Mouse (Mus musculus) liver, embryonic 12.5 days (tissue): ENCODE results near the gene Foxk1. TPM values are rescaled to one million over a fixed set of nuclear protein-coding genes. Genes with fewer than 3 reads are reported as not detected.

Source experiments
- ATAC-seq: fragments of 200-750 bp; cut with Nextera tagmentation; 2 replicates; pipeline ENCODE4 v1.8.0; 2017; ENCODE audit warnings: moderate number of reproducible peaks, mild to moderate bottlenecking, moderate library complexity
- H3K27ac ChIP-seq: fragments of 300-500 bp; sonication (generic); 2 replicates; pipeline ENCODE4 v1.5.1; 2016; ENCODE audit warnings: mild to moderate bottlenecking
- H3K27me3 ChIP-seq: fragments of 300-500 bp; sonication (generic); replicated peaks from 2 replicates; pipeline ENCODE4 v1.6.1; 2016; ENCODE audit warnings: mild to moderate bottlenecking, moderate library complexity
- H3K36me3 ChIP-seq: fragments of 300-500 bp; sonication (generic); 2 replicates; pipeline ENCODE4 v1.6.1; 2016; ENCODE audit warnings: mild to moderate bottlenecking, moderate library complexity
- H3K4me1 ChIP-seq: fragments of 300-500 bp; sonication (generic); 2 replicates; pipeline ENCODE4 v1.6.1; 2016
- H3K4me2 ChIP-seq: fragments of 300-500 bp; sonication (generic); 2 replicates; pipeline ENCODE4 v1.6.1; 2016; ENCODE audit warnings: mild to moderate bottlenecking, moderate library complexity
- H3K4me3 ChIP-seq: fragments of 300-500 bp; sonication (generic); 2 replicates; pipeline ENCODE4 v1.5.1; 2016; ENCODE audit warnings: mild to moderate bottlenecking, moderate library complexity
- H3K9ac ChIP-seq: fragments of 300-500 bp; sonication (generic); 2 replicates; pipeline ENCODE4 v1.6.1; 2016; ENCODE audit warnings: mild to moderate bottlenecking, moderate library complexity
- H3K9me3 ChIP-seq: fragments of 300-500 bp; sonication (generic); replicated peaks from 2 replicates; pipeline ENCODE4 v1.6.1; 2016; ENCODE audit warnings: mild to moderate bottlenecking, moderate library complexity
- WGBS: fragments of 180-500 bp; shearing (Covaris S2); methylation state at CpG from one replicate; pipeline ENCODE4 v1.1.7; 2016; ENCODE audit not compliant: insufficient replicate concordance; 5-methylcytosine and 5-hydroxymethylcytosine counted together
- polyA plus RNA-seq: library from polyadenylated mRNA; unstranded; fragments of >200 nt; fragmentation: Nextera tagmentation; extraction: Ambion mirVana; gene quantifications from 2 replicates; pipeline ENCODE4 v1.2.1, GENCODE M21; 2016

Gene Foxk1
- polyA plus RNA-seq, 1 experiment from 2014 or later = 3.1 TPM

DNA sequence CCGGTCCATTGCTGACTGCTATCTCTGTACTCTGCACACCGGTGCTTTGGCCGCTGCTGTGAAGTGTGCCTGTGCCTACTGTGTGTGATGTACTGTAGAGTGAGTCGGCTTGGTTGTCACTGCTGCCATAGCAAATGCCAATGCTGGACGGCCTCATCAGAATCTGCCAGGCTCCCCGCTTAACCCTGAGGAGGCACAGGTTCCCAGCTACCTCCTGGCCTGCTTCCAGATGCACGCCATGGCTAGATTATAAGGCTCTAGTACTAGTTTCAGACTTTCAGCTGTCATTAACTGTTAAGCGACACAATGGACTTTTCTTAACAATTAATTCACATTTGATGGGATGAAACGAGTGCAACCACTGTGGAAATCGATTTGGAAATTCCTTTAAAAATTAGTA lies 21.8 kb downstream of the Foxk1 start:
- H3K27ac ChIP-seq = no peak overlapping the region
- WGBS = 83% methylated on average over 10 of the region's 10 CpGs
- ATAC-seq = no peak
- no peaks in the 10 kb centered on the region for H3K27me3 ChIP-seq
- no peak overlapping the region for H3K4me3 ChIP-seq
- no peak overlapping the region for H3K4me2 ChIP-seq
- H3K9ac ChIP-seq = no peak overlapping the region
- H3K36me3 ChIP-seq = peaks cover 30% of the 10 kb centered on the region
- H3K9me3 ChIP-seq = no peaks in the 10 kb centered on the region
- peaks cover 49% of the 10 kb centered on the region for H3K4me1 ChIP-seq

DNA sequence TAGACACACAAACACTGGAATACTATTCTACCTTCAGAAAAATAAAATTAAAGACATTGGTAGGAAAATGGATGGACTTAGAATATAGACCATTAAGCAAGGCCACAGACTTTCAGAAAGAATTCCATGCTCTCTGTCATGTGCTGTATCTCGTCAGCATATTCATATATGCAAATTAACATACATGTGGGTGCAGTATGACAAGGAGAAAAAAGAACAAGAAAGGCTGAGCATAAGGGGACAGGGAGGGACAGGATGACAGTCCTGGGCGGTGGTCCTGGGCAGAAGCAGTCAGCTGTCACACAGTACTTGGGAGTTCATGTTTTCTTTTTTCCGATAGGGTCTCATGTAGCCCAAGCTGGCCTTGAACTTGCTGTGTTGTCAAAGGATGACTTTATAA lies 22.4 kb downstream of the Foxk1 start:
- H3K4me3 ChIP-seq = no peak overlapping the region
- no peak overlapping the region for H3K9ac ChIP-seq
- peaks cover 30% of the 10 kb centered on the region for H3K36me3 ChIP-seq
- no peaks in the 10 kb centered on the region for H3K27me3 ChIP-seq
- WGBS = 61% methylated on average over 3 of the region's 3 CpGs
- peaks cover 50% of the 10 kb centered on the region for H3K4me1 ChIP-seq
- no peak for ATAC-seq
- no peak overlapping the region for H3K27ac ChIP-seq
- no peak overlapping the region for H3K4me2 ChIP-seq
- H3K9me3 ChIP-seq = no peaks in the 10 kb centered on the region

DNA sequence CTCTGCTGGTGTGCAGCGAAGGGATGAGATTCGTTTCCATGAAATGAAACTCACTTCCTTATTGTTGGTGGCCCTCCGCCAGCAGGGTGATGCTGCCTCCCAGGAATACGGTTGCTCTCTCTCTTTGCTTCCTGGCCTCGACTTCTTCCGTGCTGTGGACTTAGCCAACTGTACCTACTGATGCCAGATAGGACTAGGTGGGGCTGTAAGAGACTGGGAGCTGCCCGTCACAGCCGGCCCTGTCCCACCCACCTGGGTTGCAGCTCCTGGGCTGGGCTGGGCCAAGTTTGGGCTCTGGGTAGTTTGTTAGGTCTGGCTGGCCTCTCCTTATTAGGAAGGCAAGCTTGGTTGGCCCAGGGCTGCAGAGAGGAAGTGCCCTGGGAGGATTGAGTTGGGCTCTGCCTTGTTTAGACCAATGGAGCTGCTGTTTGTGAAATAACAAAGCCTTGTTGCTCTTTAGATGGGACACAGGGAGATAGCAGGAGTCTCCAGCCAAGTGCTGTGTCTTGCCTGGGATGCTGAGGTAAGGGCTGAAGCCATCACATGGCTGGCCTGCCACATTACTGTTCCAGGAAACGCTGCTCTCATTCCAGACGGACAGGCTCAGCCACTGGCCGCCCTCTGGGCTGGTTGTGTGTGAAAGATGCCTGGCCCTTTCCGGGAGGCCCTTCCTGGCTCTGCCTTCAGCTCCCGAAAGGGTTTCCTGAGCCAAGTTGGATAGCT lies 23.5 kb downstream of the Foxk1 start:
- Histone ChIP-seq H3K36me3 (peaks cover 22% of the 10 kb centered on the region), H3K4me2 (peak overlapping the region; percentile 8; the same call in 1 of the 2 replicates), H3K27ac (peak overlapping the region; percentile 69), H3K4me1 (peaks cover 51% of the 10 kb centered on the region), H3K27me3 (no peaks in the 10 kb centered on the region), H3K9me3 (no peaks in the 10 kb centered on the region), H3K4me3 (no peak overlapping the region), H3K9ac (no peak overlapping the region)
- ATAC-seq = peak; percentile 58
- WGBS = 41% methylated on average over 13 of the region's 13 CpGs

DNA sequence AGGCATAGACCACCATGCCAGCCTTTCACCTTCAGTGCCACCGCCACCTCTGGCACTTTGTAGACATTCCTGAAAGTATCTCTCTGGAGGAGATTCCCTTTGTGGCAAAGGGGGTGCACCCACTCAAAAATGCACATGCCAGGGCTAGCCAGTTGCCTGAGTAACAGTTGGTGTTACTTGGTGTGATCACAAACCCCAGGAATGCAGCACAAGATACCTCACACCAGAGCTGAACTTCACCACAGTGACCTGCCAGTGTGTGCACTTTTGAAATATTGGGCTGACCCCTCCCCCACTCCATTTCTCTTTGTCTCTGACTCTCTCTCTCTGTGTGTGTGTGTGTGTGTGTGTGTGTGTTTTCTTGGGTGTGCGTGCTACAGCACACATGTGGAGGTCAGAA lies 25.2 kb downstream of the Foxk1 start:
- WGBS = 74% methylated on average over 2 of the region's 2 CpGs
- Histone ChIP-seq H3K9ac (no peak overlapping the region), H3K27ac (no peak overlapping the region), H3K36me3 (peaks cover 8% of the 10 kb centered on the region; the same call in 1 of the 2 replicates), H3K9me3 (no peaks in the 10 kb centered on the region), H3K4me1 (peaks cover 61% of the 10 kb centered on the region), H3K4me2 (no peak overlapping the region), H3K27me3 (no peaks in the 10 kb centered on the region), H3K4me3 (no peak overlapping the region)
- no peak for ATAC-seq

DNA sequence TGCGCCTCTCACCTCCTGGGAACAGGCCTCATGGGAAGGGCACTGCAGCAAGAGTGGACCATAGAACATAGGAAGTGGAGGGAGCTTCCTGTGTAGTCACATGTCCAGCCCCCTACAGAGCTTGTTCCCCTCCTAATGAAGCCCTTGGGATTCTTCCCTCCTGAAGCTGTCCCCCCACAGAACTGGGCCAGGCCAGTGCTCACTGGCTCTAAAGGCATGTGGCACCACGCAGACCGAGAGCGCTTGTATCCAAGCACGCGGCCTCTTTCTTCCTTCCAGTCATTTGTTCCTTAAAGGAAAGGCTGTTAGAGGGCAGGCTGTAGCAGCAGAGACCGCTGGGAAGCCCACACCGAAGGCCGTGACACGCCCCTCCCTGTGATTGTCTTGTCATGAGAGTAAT lies 26.6 kb downstream of the Foxk1 start:
- H3K4me2 ChIP-seq = no peak overlapping the region
- no peak overlapping the region for H3K4me3 ChIP-seq
- H3K27ac ChIP-seq = no peak overlapping the region
- no peaks in the 10 kb centered on the region for H3K36me3 ChIP-seq
- no peaks in the 10 kb centered on the region for H3K27me3 ChIP-seq
- H3K9me3 ChIP-seq = no peaks in the 10 kb centered on the region
- ATAC-seq = no peak
- no peak overlapping the region for H3K9ac ChIP-seq
- peaks cover 68% of the 10 kb centered on the region for H3K4me1 ChIP-seq
- WGBS = 71% methylated on average over 10 of the region's 10 CpGs

DNA sequence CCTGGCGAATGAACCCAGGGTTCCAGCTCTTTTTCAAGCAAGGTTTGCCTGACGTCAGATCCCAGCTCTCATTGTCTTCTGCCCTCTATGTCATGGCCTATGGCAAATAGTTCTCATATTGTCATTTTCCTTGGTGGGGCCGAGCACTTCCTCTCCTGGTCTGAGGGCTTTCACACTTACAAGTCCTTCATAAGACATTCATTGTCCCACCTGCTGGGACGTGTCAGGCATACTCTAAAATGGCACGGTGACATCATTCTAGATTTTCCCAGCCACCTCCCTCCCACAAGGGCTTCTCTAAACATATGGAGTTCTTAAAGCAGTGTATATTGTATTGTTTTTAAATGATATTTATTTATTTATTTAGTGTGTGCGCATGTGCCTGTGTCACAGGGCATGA lies 27.4 kb downstream of the Foxk1 start:
- H3K36me3 ChIP-seq = no peaks in the 10 kb centered on the region
- H3K4me1 ChIP-seq = peaks cover 67% of the 10 kb centered on the region
- no peaks in the 10 kb centered on the region for H3K9me3 ChIP-seq
- no peak overlapping the region for H3K9ac ChIP-seq
- H3K4me2 ChIP-seq = no peak overlapping the region
- 78% methylated on average over 6 of the region's 6 CpGs for WGBS
- H3K27me3 ChIP-seq = no peaks in the 10 kb centered on the region
- H3K27ac ChIP-seq = no peak overlapping the region
- ATAC-seq = no peak
- H3K4me3 ChIP-seq = no peak overlapping the region

DNA sequence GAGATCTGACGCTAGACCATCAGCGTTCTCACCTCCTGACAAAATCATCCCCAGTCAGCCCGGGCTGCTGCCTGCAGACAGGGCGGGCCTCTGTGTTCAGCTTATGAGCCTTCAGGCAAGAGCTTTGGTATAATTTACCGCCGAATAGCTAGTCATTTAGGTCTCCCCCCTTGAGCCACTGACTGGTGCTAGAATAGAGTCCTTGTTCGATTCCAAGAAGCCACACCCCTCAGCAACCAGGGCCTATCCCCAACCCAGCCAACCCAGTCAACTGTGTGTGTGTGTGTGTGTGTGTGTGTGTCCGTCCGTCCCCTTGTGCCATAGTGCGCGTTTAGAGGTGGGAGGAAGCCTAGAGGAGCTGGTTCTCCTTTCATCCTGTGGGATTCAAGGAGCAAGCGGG lies 29.7 kb downstream of the Foxk1 start:
- no peak overlapping the region for H3K4me2 ChIP-seq
- WGBS = 82% methylated on average over 12 of the region's 12 CpGs
- no peak overlapping the region for H3K27ac ChIP-seq
- no peaks in the 10 kb centered on the region for H3K9me3 ChIP-seq
- no peaks in the 10 kb centered on the region for H3K27me3 ChIP-seq
- peaks cover 44% of the 10 kb centered on the region for H3K4me1 ChIP-seq
- H3K4me3 ChIP-seq = no peak overlapping the region
- H3K9ac ChIP-seq = no peak overlapping the region
- no peak for ATAC-seq
- peaks cover 15% of the 10 kb centered on the region for H3K36me3 ChIP-seq

DNA sequence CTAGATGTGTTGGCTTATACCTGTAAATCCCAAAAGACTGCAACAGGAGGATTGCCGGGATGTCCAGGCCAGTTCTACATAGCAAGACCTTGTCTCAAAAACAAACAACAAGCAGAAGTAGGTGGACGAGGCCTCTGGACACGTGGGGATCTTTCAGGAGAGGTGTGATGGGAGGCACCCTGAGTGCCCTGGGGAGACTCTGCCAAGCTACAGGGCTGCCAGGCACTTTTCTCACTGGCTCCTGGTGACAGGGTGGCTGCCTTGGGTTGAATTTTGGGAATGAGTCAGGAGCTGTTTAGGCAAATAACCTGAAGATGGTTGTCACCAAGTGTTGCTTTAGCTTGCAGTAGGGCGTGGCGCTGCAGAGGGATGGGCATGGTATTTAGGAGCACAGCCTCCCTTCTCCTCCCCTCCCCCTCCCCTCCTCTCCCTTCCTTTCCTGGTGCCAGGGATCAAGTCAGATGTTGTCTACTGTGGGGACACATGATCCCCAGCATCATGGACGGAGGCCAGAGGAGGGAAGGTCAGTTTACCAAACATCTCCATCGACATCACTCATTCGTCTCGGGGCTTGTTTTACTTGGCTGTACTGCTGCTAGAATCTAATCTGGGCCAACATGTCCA lies 30.6 kb downstream of the Foxk1 start:
- Histone ChIP-seq H3K27me3 (no peaks in the 10 kb centered on the region), H3K4me1 (peaks cover 35% of the 10 kb centered on the region), H3K9me3 (no peaks in the 10 kb centered on the region), H3K4me3 (no peak overlapping the region), H3K9ac (no peak overlapping the region), H3K27ac (no peak overlapping the region), H3K4me2 (no peak overlapping the region), H3K36me3 (peaks cover 22% of the 10 kb centered on the region)
- ATAC-seq = no peak
- WGBS = 77% methylated on average over 9 of the region's 9 CpGs

DNA sequence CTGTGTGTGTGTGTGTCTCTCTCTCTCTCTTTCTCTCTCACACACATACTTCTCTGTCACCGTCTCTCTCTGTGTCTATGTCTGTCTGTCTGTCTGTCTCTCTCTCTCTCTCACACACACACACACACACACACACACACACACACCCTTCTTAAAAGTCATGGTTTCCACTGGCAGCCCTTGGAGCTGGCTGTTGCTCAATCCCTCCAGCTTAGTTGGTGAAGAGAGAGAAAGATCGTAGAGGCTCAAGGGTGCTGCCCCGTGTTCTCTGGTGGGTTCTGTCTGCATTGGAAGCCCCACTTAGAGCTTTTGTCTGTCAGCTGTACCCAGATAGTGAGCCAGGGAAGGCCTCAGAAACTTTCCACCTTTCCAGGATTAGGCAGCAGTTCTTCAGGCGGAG lies 31.4 kb downstream of the Foxk1 start:
- no peak overlapping the region for H3K4me2 ChIP-seq
- H3K27me3 ChIP-seq = no peaks in the 10 kb centered on the region
- WGBS = 89% methylated on average over 4 of the region's 4 CpGs
- no peak overlapping the region for H3K4me3 ChIP-seq
- H3K4me1 ChIP-seq = peaks cover 28% of the 10 kb centered on the region
- H3K27ac ChIP-seq = no peak overlapping the region
- H3K9me3 ChIP-seq = no peaks in the 10 kb centered on the region
- no peak for ATAC-seq
- H3K9ac ChIP-seq = no peak overlapping the region
- H3K36me3 ChIP-seq = peaks cover 28% of the 10 kb centered on the region

DNA sequence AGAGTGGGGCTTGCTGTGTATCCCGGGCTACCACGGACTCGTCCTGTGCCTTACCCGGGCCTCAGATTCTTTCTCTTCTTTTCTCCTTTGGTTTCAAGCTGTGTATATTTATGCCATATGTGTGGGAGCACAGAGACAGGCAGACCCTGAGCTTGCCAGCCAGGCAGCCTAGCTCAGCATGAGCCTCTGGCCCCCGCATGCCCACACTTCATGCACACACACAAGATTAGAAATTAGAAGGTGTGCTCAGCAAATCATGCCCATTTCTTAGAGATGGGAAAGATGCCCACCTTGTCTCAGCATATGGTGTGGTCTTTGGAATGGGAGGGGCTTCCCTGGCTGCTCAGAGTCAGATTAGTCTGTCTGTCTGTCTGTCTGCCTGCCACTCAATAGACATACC lies 32.8 kb downstream of the Foxk1 start:
- ATAC-seq = no peak
- H3K4me1 ChIP-seq = peaks cover 24% of the 10 kb centered on the region
- H3K4me2 ChIP-seq = no peak overlapping the region
- peaks cover 32% of the 10 kb centered on the region for H3K36me3 ChIP-seq
- 92% methylated on average over 5 of the region's 5 CpGs for WGBS
- H3K27ac ChIP-seq = no peak overlapping the region
- no peaks in the 10 kb centered on the region for H3K9me3 ChIP-seq
- no peaks in the 10 kb centered on the region for H3K27me3 ChIP-seq
- H3K4me3 ChIP-seq = no peak overlapping the region
- H3K9ac ChIP-seq = no peak overlapping the region

DNA sequence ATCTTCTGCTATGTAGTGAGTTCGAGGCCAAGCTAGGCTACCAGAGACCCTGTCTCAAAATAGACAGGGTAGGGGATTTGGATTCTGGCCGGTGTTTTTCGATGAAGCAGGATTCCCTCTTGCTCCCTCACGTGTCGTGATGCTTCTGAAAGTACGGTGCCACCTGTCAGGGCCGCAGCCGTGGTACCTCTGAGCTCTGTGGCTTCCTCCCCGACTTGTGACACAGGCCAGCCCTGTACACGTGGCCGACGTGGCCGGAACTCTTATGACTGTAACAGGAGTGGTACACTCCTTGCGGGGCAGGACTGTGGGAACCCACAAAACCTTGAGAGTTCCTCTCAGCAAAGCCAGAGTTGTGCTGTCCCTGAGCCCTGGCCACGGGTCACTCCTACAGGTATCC lies 34.4 kb downstream of the Foxk1 start:
- Histone ChIP-seq H3K9ac (no peak overlapping the region), H3K4me3 (no peak overlapping the region), H3K27ac (no peak overlapping the region), H3K9me3 (no peaks in the 10 kb centered on the region), H3K4me1 (peaks cover 28% of the 10 kb centered on the region), H3K27me3 (no peaks in the 10 kb centered on the region), H3K36me3 (peaks cover 32% of the 10 kb centered on the region), H3K4me2 (no peak overlapping the region)
- ATAC-seq = no peak
- WGBS = 83% methylated on average over 15 of the region's 15 CpGs

DNA sequence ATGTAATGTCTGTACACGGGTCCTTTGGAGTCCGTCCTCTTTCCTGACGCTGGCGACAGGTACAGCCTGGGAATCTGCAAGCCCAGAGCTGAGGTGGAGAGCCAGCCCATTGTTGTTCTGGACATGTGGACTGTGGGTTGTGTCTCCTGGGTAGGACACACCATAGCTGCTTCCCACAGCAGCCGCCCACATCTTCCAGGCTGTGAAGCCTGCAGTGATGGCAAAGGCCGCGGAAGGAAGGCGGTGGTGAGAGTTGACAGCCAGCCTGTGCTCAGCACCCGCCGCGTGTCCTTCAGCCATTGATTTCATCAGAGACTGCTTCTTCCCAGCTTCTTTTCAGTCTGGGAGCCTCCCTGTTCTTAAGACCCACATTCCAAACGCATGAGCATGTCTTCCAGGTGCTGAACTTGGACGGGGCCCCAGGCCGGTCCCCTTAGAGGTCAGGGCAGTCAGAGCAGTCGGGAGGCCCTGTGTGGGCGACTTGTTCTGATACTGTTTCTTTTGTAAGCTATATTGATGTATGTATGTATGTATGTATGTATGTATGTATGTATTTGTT lies 37.2 kb downstream of the Foxk1 start:
- Histone ChIP-seq H3K4me3 (no peak overlapping the region), H3K36me3 (peaks cover 32% of the 10 kb centered on the region), H3K9ac (no peak overlapping the region), H3K27me3 (no peaks in the 10 kb centered on the region), H3K4me2 (no peak overlapping the region), H3K4me1 (peaks cover 46% of the 10 kb centered on the region), H3K27ac (0 out of 2 replicates have a peak overlapping the region, but pooled peaks have one; percentile 26), H3K9me3 (no peaks in the 10 kb centered on the region)
- 86% methylated on average over 16 of the region's 16 CpGs for WGBS
- ATAC-seq = no peak
